Mouse (Mus musculus) 416B (cell line): ENCODE results near the gene Fras1.

Source experiments
- DNase-seq: peaks from one replicate; pipeline ENCODE4 v3.0.0; 2011; ENCODE audit warnings: low read depth

The Fras1 gene

GRCm38 (mm10) chr5:96405139-96405842, 31.5 kb downstream of the Fras1 start:
- DNase-seq, result no peak

GRCm38 (mm10) chr5:96408291-96408690, 34.5 kb downstream of the Fras1 start:
- DNase-seq, result no peak

GRCm38 (mm10) chr5:96412754-96413394, 39.1 kb downstream of the Fras1 start:
- no peak for DNase-seq

- DNase-seq, result no peak
Measured at GRCm38 (mm10) chr5:96417121-96417520, 43.4 kb downstream of the Fras1 start.

GRCm38 (mm10) chr5:96421550-96421949, 47.8 kb downstream of the Fras1 start:
- DNase-seq, result no peak

- DNase-seq, result no peak
Measured at GRCm38 (mm10) chr5:96422716-96423115, 49.0 kb downstream of the Fras1 start.

- DNase-seq, result no peak
Measured at GRCm38 (mm10) chr5:96425391-96425790, 51.6 kb downstream of the Fras1 start.

- no peak for DNase-seq
Measured at GRCm38 (mm10) chr5:96429532-96430141, 55.9 kb downstream of the Fras1 start.

- DNase-seq, result no peak
Measured at GRCm38 (mm10) chr5:96437870-96438269, 64.1 kb downstream of the Fras1 start.

GRCm38 (mm10) chr5:96439811-96440210, 66.1 kb downstream of the Fras1 start:
- DNase-seq, result no peak

- no peak for DNase-seq
Measured at GRCm38 (mm10) chr5:96447460-96447859, 73.7 kb downstream of the Fras1 start.

- no peak for DNase-seq
Measured at GRCm38 (mm10) chr5:96452027-96452426, 78.3 kb downstream of the Fras1 start.

- DNase-seq, result no peak
Measured at GRCm38 (mm10) chr5:96453386-96453785, 79.6 kb downstream of the Fras1 start.

GRCm38 (mm10) chr5:96454422-96454821, 80.7 kb downstream of the Fras1 start:
- DNase-seq, result no peak

GRCm38 (mm10) chr5:96455241-96455640, 81.5 kb downstream of the Fras1 start:
- DNase-seq, result no peak

- no peak for DNase-seq
Measured at GRCm38 (mm10) chr5:96457436-96457958, 83.7 kb downstream of the Fras1 start.

GRCm38 (mm10) chr5:96459605-96460004, 85.8 kb downstream of the Fras1 start:
- no peak for DNase-seq

- no peak for DNase-seq
Measured at GRCm38 (mm10) chr5:96462197-96462596, 88.4 kb downstream of the Fras1 start.

- DNase-seq, result no peak
Measured at GRCm38 (mm10) chr5:96466461-96466860, 92.7 kb downstream of the Fras1 start.

GRCm38 (mm10) chr5:96471995-96472394, 98.2 kb downstream of the Fras1 start:
- no peak for DNase-seq

- no peak for DNase-seq
Measured at GRCm38 (mm10) chr5:96475488-96475887, 101.7 kb downstream of the Fras1 start.

GRCm38 (mm10) chr5:96479003-96479402, 105.2 kb downstream of the Fras1 start:
- no peak for DNase-seq

GRCm38 (mm10) chr5:96481159-96481558, 107.4 kb downstream of the Fras1 start:
- DNase-seq, result no peak
